Mouse (Mus musculus) forebrain, embryonic 13.5 days (tissue): ENCODE measurements around the gene Dio3. TPM values are rescaled to one million over a fixed set of nuclear protein-coding genes. Genes with fewer than 3 reads are reported as not detected.
A peak's percentile ranks its signal among the peaks of the same experiment; 100 is the strongest.

Experiments used
- microRNA-seq: library from miRNA; unstranded; fragments of <30 nt; microRNA quantifications from one replicate; pipeline ENCODE4, GENCODE M21; 2016
- polyA plus RNA-seq: library from polyadenylated mRNA; unstranded; fragments of >200 nt; fragmentation: Nextera tagmentation; extraction: Ambion mirVana; gene quantifications from 2 replicates; pipeline ENCODE4 v1.2.1, GENCODE M21; 2015

Dio3 gene
- polyA plus RNA-seq, 1 experiment from 2014 or later: 2.9 TPM

Small RNA genes within 50 kb of the gene (microRNA-seq; reads per million reads assigned to microRNA genes)
- 96.3 reads per million, percentile 50 among the genes with 10 or more reads in this experiment for gene Mir1247

Other genes starting within 250 kb of the Dio3 start
- 138 and 147 TPM in 2 replicates for gene Ppp2r5c, start 168.1 kb downstream of the Dio3 start, polyA plus RNA-seq